Mouse (Mus musculus) stomach, postnatal 0 days (tissue): ENCODE data around the gene Acer3.

Experiments used
- CTCF ChIP-seq: IDR thresholded peaks from 2 replicates; pipeline ENCODE4 v1.5.1; 2016; ENCODE audit warnings: antibody characterized with exemption, low read depth, mild to moderate bottlenecking, moderate library complexity
- EP300 ChIP-seq: optimal IDR thresholded peaks from 2 replicates; pipeline ENCODE3; 2016; ENCODE audit warnings: antibody characterized with exemption

DNA sequence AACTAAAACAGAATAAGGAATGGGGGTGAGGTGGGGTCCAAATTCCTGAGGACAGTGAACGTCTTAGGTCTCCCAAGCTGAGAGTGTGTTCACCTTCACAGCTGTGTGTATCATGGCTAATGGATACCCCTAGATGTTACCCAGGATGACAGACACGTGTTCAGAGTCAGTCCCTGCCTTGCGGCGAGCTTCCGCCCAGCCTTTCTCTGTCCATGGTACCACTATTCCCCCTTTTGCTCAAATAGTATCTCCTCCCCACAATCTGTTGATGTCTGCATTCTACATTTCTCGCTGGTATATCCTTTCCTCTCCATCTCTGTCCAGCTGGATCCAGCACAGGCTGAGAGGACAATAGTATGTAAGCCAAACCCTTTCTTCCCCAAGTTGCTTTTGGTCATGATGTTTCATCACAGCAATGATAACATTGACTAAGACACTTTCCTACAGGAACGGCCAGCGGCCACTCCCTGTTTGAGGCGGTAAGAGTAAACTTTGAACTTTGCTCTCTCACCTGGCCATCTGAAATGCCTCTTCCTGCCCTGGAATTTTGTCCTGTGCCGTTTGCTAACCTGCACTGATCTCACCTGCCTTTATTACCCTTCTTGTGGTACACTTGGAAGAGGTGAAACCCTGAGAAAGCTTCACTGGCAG, 125.7 kb downstream of the Acer3 start:
- TF ChIP-seq CTCF: no peak
- no peak for TF ChIP-seq EP300
